Mouse (Mus musculus): ENCODE measurements at regions not wholly inside any gene's neighbourhood (a gene's known extent, or its start where the extent isn't known, plus 50 kb on each side); places are given as distances from the start of the nearest gene placed in this dataset.
A peak's percentile ranks its signal among the peaks of the same experiment; 100 is the strongest.
"Not testable (repeated sequence)": the region's sequence is repeated elsewhere in the genome, so short reads cannot be mapped to it uniquely, and the experiment has no call there.

GRCm38 (mm10) chr9:30624481-30624880 lies 197.6 kb downstream of the Snx19 start:
- H3K9ac ChIP-seq (ENCODE audit: low read depth, low read length) = no peak overlapping the region
- ATAC-seq = no peak
- peaks cover under 1% of the 10 kb centered on the region; the same call in 1 of the 2 replicates for H3K4me1 ChIP-seq (ENCODE audit: control insufficient read depth, insufficient read depth, low read length)
- no peaks in the 10 kb centered on the region for H3K27me3 ChIP-seq (ENCODE audit: control insufficient read depth, insufficient read depth, low read depth, low read length)
- H3K4me2 ChIP-seq (ENCODE audit: low read length) = no peak overlapping the region
- WGBS = 87% methylated on average over 5 of the region's 5 CpGs
- H3K27ac ChIP-seq (ENCODE audit: low read length) = no peak overlapping the region
- no peaks in the 10 kb centered on the region for H3K9me3 ChIP-seq (replicated peaks; ENCODE audit: control insufficient read depth, low read length, poor library complexity, severe bottlenecking)
- no peak overlapping the region for H3K4me3 ChIP-seq (ENCODE audit: low read depth, low read length)
- H3K36me3 ChIP-seq (ENCODE audit: control insufficient read depth, insufficient read depth, low read length) = no peaks in the 10 kb centered on the region

- H3K9me3 ChIP-seq (replicated peaks; ENCODE audit: control insufficient read depth, low read length, poor library complexity, severe bottlenecking) = no peaks in the 10 kb centered on the region
- WGBS = 71% methylated on average over 2 of the region's 2 CpGs
- no peak overlapping the region for H3K9ac ChIP-seq (ENCODE audit: low read depth, low read length)
- H3K4me1 ChIP-seq (ENCODE audit: control insufficient read depth, insufficient read depth, low read length) = peaks cover 9% of the 10 kb centered on the region
- H3K27ac ChIP-seq (ENCODE audit: low read length) = peak overlapping the region; percentile 29; the same call in 1 of the 2 replicates
- H3K27me3 ChIP-seq (ENCODE audit: control insufficient read depth, insufficient read depth, low read depth, low read length) = no peaks in the 10 kb centered on the region
- H3K36me3 ChIP-seq (ENCODE audit: control insufficient read depth, insufficient read depth, low read length) = no peaks in the 10 kb centered on the region
- H3K4me2 ChIP-seq (ENCODE audit: low read length) = no peak overlapping the region
- H3K4me3 ChIP-seq (ENCODE audit: low read depth, low read length) = no peak overlapping the region
- ATAC-seq = 0 out of 2 replicates have a peak, but pooled peaks have one; percentile 32
Measured at GRCm38 (mm10) chr9:30619325-30619724, 192.4 kb downstream of the Snx19 start.

GRCm38 (mm10) chr9:30618181-30618580 lies 191.3 kb downstream of the Snx19 start:
- peaks cover 15% of the 10 kb centered on the region for H3K4me1 ChIP-seq (ENCODE audit: control insufficient read depth, insufficient read depth, low read length)
- no peak overlapping the region for H3K9ac ChIP-seq (ENCODE audit: low read depth, low read length)
- H3K4me3 ChIP-seq (ENCODE audit: low read depth, low read length) = no peak overlapping the region
- no peak for ATAC-seq
- H3K4me2 ChIP-seq (ENCODE audit: low read length) = no peak overlapping the region
- H3K27ac ChIP-seq (ENCODE audit: low read length) = no peak overlapping the region
- no peaks in the 10 kb centered on the region for H3K27me3 ChIP-seq (ENCODE audit: control insufficient read depth, insufficient read depth, low read depth, low read length)
- no peaks in the 10 kb centered on the region for H3K36me3 ChIP-seq (ENCODE audit: control insufficient read depth, insufficient read depth, low read length)
- WGBS = 86% methylated on average over 2 of the region's 2 CpGs
- H3K9me3 ChIP-seq (replicated peaks; ENCODE audit: control insufficient read depth, low read length, poor library complexity, severe bottlenecking) = no peaks in the 10 kb centered on the region

GRCm38 (mm10) chr9:30613715-30614114 lies 186.8 kb downstream of the Snx19 start:
- peak; percentile 62; the same call in 1 of the 2 replicates for ATAC-seq
- 40% methylated on average over 6 of the region's 6 CpGs for WGBS

GRCm38 (mm10) chr9:30613003-30613552 lies 186.2 kb downstream of the Snx19 start:
- ATAC-seq = no peak
- H3K27ac ChIP-seq (ENCODE audit: low read length) = 0 out of 2 replicates have a peak overlapping the region, but pooled peaks have one; percentile 26
- no peak overlapping the region for H3K4me3 ChIP-seq (ENCODE audit: low read depth, low read length)
- H3K4me1 ChIP-seq (ENCODE audit: control insufficient read depth, insufficient read depth, low read length) = peaks cover 7% of the 10 kb centered on the region
- H3K4me2 ChIP-seq (ENCODE audit: low read length) = no peak overlapping the region
- no peak overlapping the region for H3K9ac ChIP-seq (ENCODE audit: low read depth, low read length)
- 87% methylated on average over 5 of the region's 5 CpGs for WGBS
- no peaks in the 10 kb centered on the region for H3K36me3 ChIP-seq (ENCODE audit: control insufficient read depth, insufficient read depth, low read length)
- no peaks in the 10 kb centered on the region for H3K27me3 ChIP-seq (ENCODE audit: control insufficient read depth, insufficient read depth, low read depth, low read length)
- no peaks in the 10 kb centered on the region for H3K9me3 ChIP-seq (replicated peaks; ENCODE audit: control insufficient read depth, low read length, poor library complexity, severe bottlenecking)

More at GRCm38 (mm10) chr9:30613715-30614114, 186.8 kb downstream of the Snx19 start:
- no peak overlapping the region for H3K4me2 ChIP-seq (ENCODE audit: low read length)
- no peaks in the 10 kb centered on the region for H3K9me3 ChIP-seq (replicated peaks; ENCODE audit: control insufficient read depth, low read length, poor library complexity, severe bottlenecking)
- H3K36me3 ChIP-seq (ENCODE audit: control insufficient read depth, insufficient read depth, low read length) = no peaks in the 10 kb centered on the region
- no peak overlapping the region for H3K9ac ChIP-seq (ENCODE audit: low read depth, low read length)
- H3K27me3 ChIP-seq (ENCODE audit: control insufficient read depth, insufficient read depth, low read depth, low read length) = no peaks in the 10 kb centered on the region
- H3K4me3 ChIP-seq (ENCODE audit: low read depth, low read length) = no peak overlapping the region
- peaks cover 7% of the 10 kb centered on the region for H3K4me1 ChIP-seq (ENCODE audit: control insufficient read depth, insufficient read depth, low read length)
- peak overlapping the region; percentile 26; the same call in 1 of the 2 replicates for H3K27ac ChIP-seq (ENCODE audit: low read length)

- H3K9ac ChIP-seq (ENCODE audit: low read depth, low read length) = no peak overlapping the region
- H3K9me3 ChIP-seq (replicated peaks; ENCODE audit: control insufficient read depth, low read length, poor library complexity, severe bottlenecking) = no peaks in the 10 kb centered on the region
- H3K27me3 ChIP-seq (ENCODE audit: control insufficient read depth, insufficient read depth, low read depth, low read length) = no peaks in the 10 kb centered on the region
- H3K4me3 ChIP-seq (ENCODE audit: low read depth, low read length) = no peak overlapping the region
- H3K4me1 ChIP-seq (ENCODE audit: control insufficient read depth, insufficient read depth, low read length) = peaks cover 7% of the 10 kb centered on the region
- H3K27ac ChIP-seq (ENCODE audit: low read length) = no peak overlapping the region
- no peak overlapping the region for H3K4me2 ChIP-seq (ENCODE audit: low read length)
- ATAC-seq = no peak
- no peaks in the 10 kb centered on the region for H3K36me3 ChIP-seq (ENCODE audit: control insufficient read depth, insufficient read depth, low read length)
- WGBS = 81% methylated on average over 7 of the region's 7 CpGs
Measured at GRCm38 (mm10) chr9:30610328-30610727, 183.4 kb downstream of the Snx19 start.

- WGBS = 70% methylated on average over 7 of the region's 7 CpGs
- H3K4me2 ChIP-seq (ENCODE audit: low read length) = no peak overlapping the region
- no peak overlapping the region for H3K27ac ChIP-seq (ENCODE audit: low read length)
- no peaks in the 10 kb centered on the region for H3K4me1 ChIP-seq (ENCODE audit: control insufficient read depth, insufficient read depth, low read length)
- H3K36me3 ChIP-seq (ENCODE audit: control insufficient read depth, insufficient read depth, low read length) = no peaks in the 10 kb centered on the region
- no peaks in the 10 kb centered on the region for H3K27me3 ChIP-seq (ENCODE audit: control insufficient read depth, insufficient read depth, low read depth, low read length)
- ATAC-seq = no peak
- H3K9ac ChIP-seq (ENCODE audit: low read depth, low read length) = no peak overlapping the region
- H3K4me3 ChIP-seq (ENCODE audit: low read depth, low read length) = no peak overlapping the region
- no peaks in the 10 kb centered on the region for H3K9me3 ChIP-seq (replicated peaks; ENCODE audit: control insufficient read depth, low read length, poor library complexity, severe bottlenecking)
Measured at GRCm38 (mm10) chr9:30599756-30600155, 172.8 kb downstream of the Snx19 start.

GRCm38 (mm10) chr9:30597691-30598090 lies 170.8 kb downstream of the Snx19 start:
- ATAC-seq = no peak
- H3K4me1 ChIP-seq (ENCODE audit: control insufficient read depth, insufficient read depth, low read length) = no peaks in the 10 kb centered on the region
- H3K27me3 ChIP-seq (ENCODE audit: control insufficient read depth, insufficient read depth, low read depth, low read length) = no peaks in the 10 kb centered on the region
- H3K9ac ChIP-seq (ENCODE audit: low read depth, low read length) = no peak overlapping the region
- H3K9me3 ChIP-seq (replicated peaks; ENCODE audit: control insufficient read depth, low read length, poor library complexity, severe bottlenecking) = no peaks in the 10 kb centered on the region
- no peak overlapping the region for H3K4me2 ChIP-seq (ENCODE audit: low read length)
- H3K27ac ChIP-seq (ENCODE audit: low read length) = no peak overlapping the region
- H3K36me3 ChIP-seq (ENCODE audit: control insufficient read depth, insufficient read depth, low read length) = no peaks in the 10 kb centered on the region
- H3K4me3 ChIP-seq (ENCODE audit: low read depth, low read length) = no peak overlapping the region
- WGBS = 35% methylated on average over 4 of the region's 4 CpGs

GRCm38 (mm10) chr9:30597092-30597491 lies 170.2 kb downstream of the Snx19 start:
- not testable (repeated sequence) for H3K9ac ChIP-seq (ENCODE audit: low read depth, low read length); H3K4me2 ChIP-seq (ENCODE audit: low read length); H3K27me3 ChIP-seq (ENCODE audit: control insufficient read depth, insufficient read depth, low read depth, low read length); H3K9me3 ChIP-seq (replicated peaks; ENCODE audit: control insufficient read depth, low read length, poor library complexity, severe bottlenecking); H3K4me3 ChIP-seq (ENCODE audit: low read depth, low read length); H3K36me3 ChIP-seq (ENCODE audit: control insufficient read depth, insufficient read depth, low read length); H3K4me1 ChIP-seq (ENCODE audit: control insufficient read depth, insufficient read depth, low read length); ATAC-seq; H3K27ac ChIP-seq (ENCODE audit: low read length)
- WGBS = 87% methylated on average over 6 of the region's 6 CpGs
